Mouse (Mus musculus) adrenal gland, postnatal 14 days (tissue): ENCODE results near the gene Pid1. TPM values are rescaled to one million over a fixed set of nuclear protein-coding genes. Genes with fewer than 3 reads are reported as not detected.
"Not testable (repeated sequence)": the region's sequence is repeated elsewhere in the genome, so short reads cannot be mapped to it uniquely, and the experiment has no call there.

Experiments used
- DNase-seq: peaks from one replicate; pipeline ENCODE4 v3.0.0; 2021; ENCODE audit warnings: mixed read lengths
- total RNA-seq: library from RNA; stranded (reverse); gene quantifications from 2 replicates; pipeline ENCODE4 v1.2.3, GENCODE M21; 2021

The Pid1 gene
- total RNA-seq, 1 experiment from 2014 or later = 32.1 TPM

GRCm38 (mm10) chr1:84271712-84272200, 92.2 kb downstream of the Pid1 start:
- DNase-seq = no peak

- DNase-seq = no peak
Observed at GRCm38 (mm10) chr1:84257656-84258055, 106.3 kb downstream of the Pid1 start.

GRCm38 (mm10) chr1:84254361-84254760, 109.6 kb downstream of the Pid1 start:
- DNase-seq = no peak

- peak; percentile 63 for DNase-seq
Observed at GRCm38 (mm10) chr1:84253838-84254237, 110.1 kb downstream of the Pid1 start.

GRCm38 (mm10) chr1:84251205-84251604, 112.8 kb downstream of the Pid1 start:
- no peak for DNase-seq

- DNase-seq = no peak
Observed at GRCm38 (mm10) chr1:84250770-84251169, 113.2 kb downstream of the Pid1 start.

- no peak for DNase-seq
Observed at GRCm38 (mm10) chr1:84249772-84250338, 114.1 kb downstream of the Pid1 start.

- peak; percentile 38 for DNase-seq
Observed at GRCm38 (mm10) chr1:84247111-84247510, 116.9 kb downstream of the Pid1 start.

- DNase-seq = no peak
Observed at GRCm38 (mm10) chr1:84241192-84241828, 122.7 kb downstream of the Pid1 start.

- no peak for DNase-seq
Observed at GRCm38 (mm10) chr1:84240203-84240602, 123.8 kb downstream of the Pid1 start.

GRCm38 (mm10) chr1:84230431-84230830, 133.5 kb downstream of the Pid1 start:
- DNase-seq = no peak

- peak; percentile 31 for DNase-seq
Observed at GRCm38 (mm10) chr1:84225626-84226025, 138.4 kb downstream of the Pid1 start.

GRCm38 (mm10) chr1:84222051-84222450, 141.9 kb downstream of the Pid1 start:
- DNase-seq = no peak

- peak; percentile 32 for DNase-seq
Observed at GRCm38 (mm10) chr1:84218605-84219004, 145.4 kb downstream of the Pid1 start.

- DNase-seq = no peak
Observed at GRCm38 (mm10) chr1:84217777-84218176, 146.2 kb downstream of the Pid1 start.

GRCm38 (mm10) chr1:84211507-84211906, 152.5 kb downstream of the Pid1 start:
- DNase-seq = no peak

- DNase-seq = not testable (repeated sequence)
Observed at GRCm38 (mm10) chr1:84205746-84206145, 158.2 kb downstream of the Pid1 start.

GRCm38 (mm10) chr1:84203494-84203893, 160.5 kb downstream of the Pid1 start:
- no peak for DNase-seq

- no peak for DNase-seq
Observed at GRCm38 (mm10) chr1:84199890-84200289, 164.1 kb downstream of the Pid1 start.

GRCm38 (mm10) chr1:84198887-84199286, 165.1 kb downstream of the Pid1 start:
- DNase-seq = no peak

GRCm38 (mm10) chr1:84192167-84192566, 171.8 kb downstream of the Pid1 start:
- DNase-seq = no peak

GRCm38 (mm10) chr1:84189446-84189845, 174.5 kb downstream of the Pid1 start:
- no peak for DNase-seq

GRCm38 (mm10) chr1:84186756-84187437, 177.1 kb downstream of the Pid1 start:
- no peak for DNase-seq
